Mouse (Mus musculus): ENCODE measurements at regions not wholly inside any gene's neighbourhood (a gene's known extent, or its start where the extent isn't known, plus 50 kb on each side); places are given as distances from the start of the nearest gene placed in this dataset.
"Not testable (repeated sequence)": the region's sequence is repeated elsewhere in the genome, so short reads cannot be mapped to it uniquely, and the experiment has no call there.

DNA sequence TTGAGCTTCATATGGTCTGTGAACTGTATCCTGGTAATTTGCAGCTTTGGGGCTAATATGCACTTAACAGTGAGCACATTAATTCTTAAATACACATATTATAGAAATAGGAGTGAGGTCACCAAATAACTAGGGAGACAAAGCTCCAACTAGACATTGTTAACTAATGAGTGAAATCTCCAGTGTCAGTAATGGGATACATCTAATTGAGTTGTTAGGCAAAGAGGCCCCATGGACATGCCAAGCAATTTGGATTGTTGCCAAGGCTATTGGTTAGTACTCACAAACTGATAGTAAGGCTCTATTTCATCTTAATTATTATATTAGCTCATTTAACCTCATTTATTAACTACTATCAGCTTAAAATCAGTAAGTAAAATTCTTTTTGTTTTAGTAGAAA, 698.5 kb downstream of the Triml1 start:
- no peaks in the 10 kb centered on the region for H3K27me3 ChIP-seq (replicated peaks)
- no peaks in the 10 kb centered on the region for H3K4me1 ChIP-seq

DNA sequence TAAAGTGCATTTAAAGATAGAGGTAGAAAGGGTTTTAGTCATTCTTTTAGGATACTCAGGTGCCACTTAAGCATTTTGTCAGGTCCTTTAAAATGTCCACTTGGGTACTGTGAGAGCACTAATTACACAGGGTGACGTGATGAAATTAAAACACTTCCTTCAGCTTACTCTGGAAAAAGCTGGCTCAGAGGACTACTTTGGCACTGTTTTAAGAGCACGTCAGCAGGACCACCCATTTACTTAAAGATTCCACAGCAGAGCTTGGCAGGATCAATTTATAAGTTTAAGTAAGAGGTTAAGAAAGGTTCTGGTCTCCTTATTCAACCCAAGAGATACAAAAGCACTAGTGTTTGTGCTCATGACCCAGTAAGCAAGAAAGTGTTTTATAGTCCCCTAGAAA, 738.7 kb downstream of the Triml1 start:
- WGBS = 56% methylated on average over 2 of the region's 2 CpGs
- Histone ChIP-seq H3K4me2 (no peak overlapping the region), H3K9ac (no peak overlapping the region), H3K9me3 (no peaks in the 10 kb centered on the region), H3K36me3 (no peaks in the 10 kb centered on the region), H3K27me3 (replicated peaks) (no peaks in the 10 kb centered on the region), H3K4me3 (no peak overlapping the region), H3K27ac (replicated peaks) (no peak overlapping the region), H3K4me1 (no peaks in the 10 kb centered on the region)
- ATAC-seq (ENCODE audit: extremely low read depth, insufficient number of reproducible peaks, low FRiP score, low TSS enrichment) = no peak

More for the DNA sequence above, 698.5 kb downstream of the Triml1 start:
- ATAC-seq (ENCODE audit: extremely low read depth, insufficient number of reproducible peaks, low FRiP score, low TSS enrichment) = no peak
- Histone ChIP-seq H3K9ac (no peak overlapping the region), H3K4me3 (no peak overlapping the region), H3K36me3 (no peaks in the 10 kb centered on the region), H3K4me2 (no peak overlapping the region), H3K27ac (replicated peaks) (no peak overlapping the region), H3K9me3 (no peaks in the 10 kb centered on the region)

DNA sequence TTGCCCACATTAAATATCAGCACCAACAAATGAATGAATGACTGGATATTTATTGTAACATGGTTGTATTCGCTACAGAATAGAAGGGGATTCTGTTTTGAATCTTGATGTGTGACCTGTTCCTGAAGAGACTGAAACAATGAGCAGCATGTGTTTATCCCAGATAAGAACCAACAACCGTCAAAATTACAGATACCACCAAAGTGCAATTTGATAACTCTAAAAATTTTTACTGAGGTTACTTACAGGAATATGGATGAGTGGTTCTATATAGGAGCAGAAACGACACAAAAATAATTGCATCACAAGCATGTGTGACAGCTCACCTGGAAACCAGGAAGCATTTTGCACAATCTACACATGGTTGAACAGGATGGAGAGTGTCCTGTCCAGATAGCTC, 744.4 kb downstream of the Triml1 start:
- no peaks in the 10 kb centered on the region for H3K27me3 ChIP-seq (replicated peaks)
- no peak overlapping the region for H3K27ac ChIP-seq (replicated peaks)
- H3K4me1 ChIP-seq = no peaks in the 10 kb centered on the region
- H3K9ac ChIP-seq = no peak overlapping the region
- H3K4me2 ChIP-seq = no peak overlapping the region
- no peak for ATAC-seq (ENCODE audit: extremely low read depth, insufficient number of reproducible peaks, low FRiP score, low TSS enrichment)
- 64% methylated on average over 3 of the region's 3 CpGs for WGBS
- H3K4me3 ChIP-seq = no peak overlapping the region
- no peaks in the 10 kb centered on the region for H3K9me3 ChIP-seq
- no peaks in the 10 kb centered on the region for H3K36me3 ChIP-seq

DNA sequence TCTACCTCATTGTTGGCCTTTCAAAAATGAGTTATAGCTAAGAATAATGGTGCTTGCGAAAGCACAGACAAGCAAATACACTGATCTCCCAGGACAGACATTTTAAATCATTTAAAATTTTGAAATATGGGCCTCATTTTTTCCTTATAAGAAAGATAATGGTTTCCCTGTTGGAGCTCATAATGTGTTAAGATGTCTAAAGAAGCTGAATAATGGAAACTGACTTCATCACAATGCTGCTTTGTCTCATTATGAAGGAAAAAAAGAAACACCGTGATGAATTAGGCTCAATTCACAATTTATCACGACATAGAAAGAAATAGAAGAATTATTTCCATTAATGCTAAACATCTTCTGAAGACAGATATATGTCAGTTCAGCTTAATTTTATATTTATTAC, 752.5 kb downstream of the Triml1 start:
- WGBS = 62% methylated on average over 3 of the region's 3 CpGs
- H3K4me3 ChIP-seq = no peak overlapping the region
- H3K4me1 ChIP-seq = no peaks in the 10 kb centered on the region
- H3K4me2 ChIP-seq = no peak overlapping the region
- H3K27ac ChIP-seq (replicated peaks) = no peak overlapping the region
- no peaks in the 10 kb centered on the region for H3K27me3 ChIP-seq (replicated peaks)
- H3K36me3 ChIP-seq = no peaks in the 10 kb centered on the region
- ATAC-seq (ENCODE audit: extremely low read depth, insufficient number of reproducible peaks, low FRiP score, low TSS enrichment) = no peak
- no peaks in the 10 kb centered on the region for H3K9me3 ChIP-seq
- no peak overlapping the region for H3K9ac ChIP-seq

DNA sequence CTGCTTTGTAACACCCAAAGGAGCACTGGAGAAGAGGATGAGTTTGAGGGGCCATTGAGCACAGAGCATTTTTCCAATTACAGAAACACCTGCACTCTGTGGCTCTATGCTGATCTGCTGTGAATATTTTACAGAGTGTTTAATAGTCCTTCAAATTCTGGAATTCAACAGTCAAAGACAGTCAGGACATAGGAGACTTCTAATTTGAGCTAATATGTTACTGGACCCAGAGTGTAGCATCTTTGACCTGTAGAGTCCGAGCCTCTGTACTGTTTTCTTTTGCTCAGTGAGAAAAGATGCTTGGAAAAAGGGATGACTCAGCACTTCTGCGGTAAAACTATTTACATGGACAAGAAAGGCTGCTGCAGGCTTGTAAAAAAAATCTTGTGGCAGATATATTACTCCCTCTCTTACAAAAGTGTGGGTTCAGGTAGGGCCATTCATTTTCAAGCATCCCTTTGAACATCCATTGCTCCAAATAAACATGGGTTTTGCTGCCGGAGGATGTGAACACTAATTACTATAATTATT, 793.1 kb downstream of the Triml1 start:
- Histone ChIP-seq H3K4me3 (no peak overlapping the region), H3K4me1 (no peaks in the 10 kb centered on the region), H3K27ac (replicated peaks) (no peak overlapping the region), H3K36me3 (no peaks in the 10 kb centered on the region), H3K9me3 (no peaks in the 10 kb centered on the region; the same call in 1 of the 2 replicates), H3K27me3 (replicated peaks) (no peaks in the 10 kb centered on the region), H3K9ac (no peak overlapping the region), H3K4me2 (no peak overlapping the region)
- ATAC-seq (ENCODE audit: extremely low read depth, insufficient number of reproducible peaks, low FRiP score, low TSS enrichment) = no peak
- 61% methylated on average over 3 of the region's 3 CpGs for WGBS

DNA sequence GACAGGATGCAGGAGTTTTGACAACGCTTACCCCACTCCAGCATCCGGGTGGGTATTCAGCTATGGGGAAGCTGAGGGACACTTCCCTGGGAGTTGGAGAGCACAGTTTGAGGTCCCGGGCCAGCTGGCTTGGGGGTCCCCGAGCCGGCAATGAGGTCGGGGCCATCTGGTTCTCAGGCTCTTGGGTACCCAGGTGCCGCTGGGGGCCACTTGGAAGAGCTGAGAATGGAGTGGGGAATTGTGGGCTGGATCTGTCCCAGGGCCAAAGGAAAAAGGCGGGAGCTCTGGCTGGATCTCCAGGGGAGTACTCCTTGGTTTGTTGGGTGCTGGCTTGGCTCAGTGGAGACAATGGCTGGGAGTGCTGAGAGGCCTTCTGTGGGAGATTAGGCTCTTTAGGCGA, 806.6 kb downstream of the Triml1 start:
- Histone ChIP-seq H3K9me3 (no peaks in the 10 kb centered on the region), H3K4me3 (no peak overlapping the region), H3K27ac (replicated peaks) (no peak overlapping the region), H3K4me2 (no peak overlapping the region), H3K9ac (no peak overlapping the region), H3K36me3 (no peaks in the 10 kb centered on the region), H3K4me1 (no peaks in the 10 kb centered on the region), H3K27me3 (replicated peaks) (no peaks in the 10 kb centered on the region)
- 75% methylated on average over 9 of the region's 9 CpGs for WGBS
- no peak for ATAC-seq (ENCODE audit: extremely low read depth, insufficient number of reproducible peaks, low FRiP score, low TSS enrichment)

DNA sequence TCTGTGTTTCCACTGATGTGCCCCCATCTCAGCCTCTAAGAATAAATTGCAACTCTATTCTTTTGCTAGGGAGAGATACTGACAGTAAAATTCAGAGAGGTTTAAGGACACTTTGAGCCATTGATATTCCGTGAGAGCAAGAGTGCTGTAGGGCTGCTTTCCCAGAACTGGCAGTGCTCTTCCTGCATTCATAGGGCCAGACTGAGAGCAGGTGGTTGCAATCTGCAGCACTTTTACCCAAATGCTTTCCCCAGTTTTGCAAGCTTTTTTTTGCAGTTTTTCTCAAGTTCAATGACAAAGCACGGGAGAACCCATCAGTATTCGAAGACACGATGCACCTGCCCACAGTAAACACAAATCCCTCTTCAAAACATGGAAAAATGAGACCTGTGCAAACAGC, 816.6 kb downstream of the Triml1 start:
- Histone ChIP-seq H3K27ac (replicated peaks) (no peak overlapping the region), H3K9ac (no peak overlapping the region), H3K4me1 (no peaks in the 10 kb centered on the region), H3K27me3 (replicated peaks) (no peaks in the 10 kb centered on the region), H3K9me3 (no peaks in the 10 kb centered on the region), H3K4me3 (no peak overlapping the region), H3K4me2 (no peak overlapping the region), H3K36me3 (no peaks in the 10 kb centered on the region)
- ATAC-seq (ENCODE audit: extremely low read depth, insufficient number of reproducible peaks, low FRiP score, low TSS enrichment) = no peak
- 63% methylated on average over 4 of the region's 4 CpGs for WGBS

DNA sequence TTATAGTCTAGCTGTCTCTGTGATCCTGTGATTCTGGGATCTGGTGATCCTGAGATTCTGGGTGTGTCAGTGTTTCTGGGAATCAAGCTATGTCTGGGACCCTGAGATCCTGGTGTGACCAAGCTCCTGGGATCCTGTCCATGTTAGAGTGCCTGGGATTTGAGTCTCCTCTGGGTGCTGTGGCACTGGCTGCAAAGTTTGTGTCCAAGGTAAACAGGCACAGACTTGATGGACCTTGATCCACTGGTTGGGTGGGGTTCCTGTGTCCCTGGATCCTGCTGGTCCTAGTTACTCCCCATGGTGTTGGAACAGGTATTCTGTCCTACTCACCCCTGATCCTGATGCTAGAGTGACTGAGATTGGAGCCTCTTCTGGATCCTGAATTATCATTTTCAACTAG, 818.4 kb downstream of the Triml1 start:
- no peak overlapping the region for H3K4me3 ChIP-seq
- ATAC-seq (ENCODE audit: extremely low read depth, insufficient number of reproducible peaks, low FRiP score, low TSS enrichment) = no peak
- H3K4me2 ChIP-seq = no peak overlapping the region
- no peaks in the 10 kb centered on the region for H3K9me3 ChIP-seq
- no peak overlapping the region for H3K27ac ChIP-seq (replicated peaks)
- H3K36me3 ChIP-seq = no peaks in the 10 kb centered on the region
- H3K27me3 ChIP-seq (replicated peaks) = no peaks in the 10 kb centered on the region
- no peak overlapping the region for H3K9ac ChIP-seq
- H3K4me1 ChIP-seq = no peaks in the 10 kb centered on the region

DNA sequence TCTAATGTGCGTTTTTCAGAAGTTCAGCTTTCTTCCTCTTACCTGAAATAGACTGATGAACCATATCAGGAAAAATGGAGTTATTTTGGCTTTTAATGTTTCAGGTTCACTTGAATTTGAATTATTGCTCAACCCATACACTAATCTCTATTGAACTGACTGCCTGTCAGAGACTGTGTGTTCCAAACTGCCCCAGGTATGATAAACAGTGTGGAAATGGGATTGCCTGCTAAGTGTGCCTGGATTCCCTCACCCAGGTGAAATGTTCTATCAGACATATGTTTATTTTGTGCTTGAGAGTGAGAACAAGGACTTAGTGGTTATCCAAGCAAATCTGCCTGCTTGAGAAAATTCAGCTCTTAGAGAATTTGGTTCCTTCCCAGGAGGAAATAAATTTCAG, 830.2 kb downstream of the Triml1 start:
- 74% methylated on average over 1 of the region's 1 CpGs for WGBS
- Histone ChIP-seq H3K4me2 (no peak overlapping the region), H3K27ac (replicated peaks) (no peak overlapping the region), H3K4me3 (no peak overlapping the region), H3K9ac (no peak overlapping the region), H3K4me1 (no peaks in the 10 kb centered on the region), H3K36me3 (no peaks in the 10 kb centered on the region), H3K27me3 (replicated peaks) (no peaks in the 10 kb centered on the region), H3K9me3 (no peaks in the 10 kb centered on the region)
- ATAC-seq (ENCODE audit: extremely low read depth, insufficient number of reproducible peaks, low FRiP score, low TSS enrichment) = no peak

DNA sequence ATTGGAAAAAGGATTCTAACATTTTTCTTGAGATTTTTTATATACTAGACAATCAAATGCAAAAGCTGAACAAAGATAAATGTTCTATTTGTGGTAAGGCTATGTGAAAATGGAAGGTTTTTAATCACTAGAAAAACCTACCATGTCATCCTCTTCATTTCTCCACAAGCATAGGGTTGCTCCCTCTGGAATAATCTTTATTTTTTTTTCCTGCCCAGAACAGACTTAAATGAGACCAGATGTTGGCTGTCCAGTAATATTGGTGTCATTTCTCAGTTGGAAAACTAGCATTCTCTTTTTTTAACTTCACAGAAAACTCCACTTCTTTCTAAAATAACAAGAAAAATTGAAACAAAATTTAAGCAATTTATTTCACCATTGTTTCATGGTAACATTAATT, 849.9 kb downstream of the Triml1 start:
- Histone ChIP-seq H3K4me2 (no peak overlapping the region), H3K4me3 (no peak overlapping the region), H3K4me1 (no peaks in the 10 kb centered on the region), H3K27me3 (replicated peaks) (no peaks in the 10 kb centered on the region), H3K9me3 (no peaks in the 10 kb centered on the region), H3K36me3 (no peaks in the 10 kb centered on the region), H3K27ac (replicated peaks) (no peak overlapping the region), H3K9ac (no peak overlapping the region)
- ATAC-seq (ENCODE audit: extremely low read depth, insufficient number of reproducible peaks, low FRiP score, low TSS enrichment) = no peak

DNA sequence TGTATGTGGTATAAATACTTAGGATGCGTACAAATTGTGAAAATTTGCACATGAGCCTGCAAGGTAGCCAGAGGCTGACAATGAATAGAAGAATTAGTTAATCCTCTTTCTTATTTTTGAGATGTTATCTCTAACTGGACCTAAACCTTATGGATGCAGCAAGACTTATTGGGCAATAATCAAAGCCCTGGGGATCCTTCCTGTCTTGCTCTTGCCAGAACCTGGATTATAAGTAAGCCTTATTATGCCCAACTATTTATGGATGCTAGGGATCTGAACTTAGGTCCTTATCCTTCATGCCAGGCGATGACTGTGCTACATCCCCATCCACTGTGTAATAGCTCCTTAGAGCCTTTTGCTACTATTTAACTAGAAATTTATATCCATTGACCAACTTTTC, 859.3 kb downstream of the Triml1 start:
- Histone ChIP-seq H3K4me2 (no peak overlapping the region), H3K27me3 (replicated peaks) (no peaks in the 10 kb centered on the region), H3K4me1 (no peaks in the 10 kb centered on the region), H3K9me3 (no peaks in the 10 kb centered on the region), H3K27ac (replicated peaks) (no peak overlapping the region), H3K4me3 (no peak overlapping the region), H3K9ac (no peak overlapping the region), H3K36me3 (no peaks in the 10 kb centered on the region)
- 77% methylated on average over 2 of the region's 2 CpGs for WGBS
- no peak for ATAC-seq (ENCODE audit: extremely low read depth, insufficient number of reproducible peaks, low FRiP score, low TSS enrichment)

DNA sequence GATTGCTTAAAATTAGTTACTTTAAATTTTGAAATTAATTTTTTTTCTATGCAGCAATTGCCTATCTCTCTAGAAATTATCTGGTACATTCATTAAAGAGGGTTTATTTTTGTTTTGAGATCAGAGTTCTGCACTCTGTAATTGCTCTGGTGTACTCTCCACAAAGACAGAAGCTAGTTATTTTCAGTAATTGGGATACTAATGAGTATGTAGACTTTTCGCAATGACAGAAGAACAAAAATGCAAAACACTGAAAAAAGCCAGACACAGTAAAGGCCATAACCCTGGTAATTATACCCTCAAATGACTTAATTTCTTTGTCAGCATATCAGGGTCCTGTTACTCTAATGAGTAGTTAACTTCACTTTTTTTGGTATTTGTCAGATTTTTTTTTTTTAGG, 836.5 kb upstream of the Frg1 start:
- H3K27me3 ChIP-seq (replicated peaks) = no peaks in the 10 kb centered on the region
- 86% methylated on average over 1 of the region's 1 CpGs for WGBS
- ATAC-seq (ENCODE audit: extremely low read depth, insufficient number of reproducible peaks, low FRiP score, low TSS enrichment) = no peak
- H3K4me1 ChIP-seq = no peaks in the 10 kb centered on the region
- H3K36me3 ChIP-seq = no peaks in the 10 kb centered on the region
- no peak overlapping the region for H3K4me3 ChIP-seq
- no peak overlapping the region for H3K9ac ChIP-seq
- no peaks in the 10 kb centered on the region for H3K9me3 ChIP-seq
- no peak overlapping the region for H3K4me2 ChIP-seq
- no peak overlapping the region for H3K27ac ChIP-seq (replicated peaks)

DNA sequence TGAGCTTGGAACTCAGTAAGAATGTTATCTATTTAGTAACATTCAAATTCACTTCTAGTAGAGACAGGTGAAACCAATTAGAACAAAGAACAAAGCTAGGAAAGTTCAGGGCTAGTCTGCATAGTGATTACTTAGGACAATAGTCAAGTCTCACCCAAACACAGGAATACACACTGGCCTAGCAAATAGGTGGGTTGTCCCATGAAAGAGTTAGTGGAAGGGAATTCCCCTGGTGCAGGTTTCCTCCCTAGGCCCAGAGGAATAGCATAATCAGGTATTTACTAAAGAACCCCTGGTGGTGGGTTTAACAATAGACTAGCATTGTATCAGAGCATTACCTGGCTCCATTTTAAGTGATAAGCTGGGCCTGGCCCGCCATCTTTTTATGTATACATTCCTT, 825.4 kb upstream of the Frg1 start:
- not testable (repeated sequence) for H3K9ac ChIP-seq; H3K4me3 ChIP-seq; H3K4me1 ChIP-seq; H3K9me3 ChIP-seq; H3K27ac ChIP-seq (replicated peaks); H3K27me3 ChIP-seq (replicated peaks); H3K36me3 ChIP-seq; H3K4me2 ChIP-seq; ATAC-seq (ENCODE audit: extremely low read depth, insufficient number of reproducible peaks, low FRiP score, low TSS enrichment)
- 67% methylated on average over 1 of the region's 1 CpGs for whole genome bisulfite sequencing

All from heart, embryonic 13.5 days (tissue).